ENCODE assay signal across 8 mouse cellular contexts in the genomic region with DNA sequence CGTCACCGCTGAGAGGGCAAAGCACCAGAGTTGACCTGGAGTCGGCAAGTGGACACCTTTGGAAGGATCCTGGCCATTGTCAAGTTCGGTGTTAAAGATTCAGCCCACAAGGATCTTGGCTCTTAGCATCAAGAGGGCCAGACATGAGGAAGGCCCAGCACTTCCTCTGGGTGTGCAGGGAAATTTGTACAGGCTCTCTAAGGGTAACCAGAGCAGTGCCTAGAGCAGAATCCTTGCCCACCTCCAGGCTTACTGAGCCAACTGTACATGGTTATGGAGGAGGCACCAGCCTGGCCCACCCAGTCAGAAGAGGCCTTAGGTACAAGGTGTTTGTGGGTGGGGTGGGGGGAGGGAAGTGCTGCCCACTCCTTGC. TPM values are rescaled to one million over a fixed set of nuclear protein-coding genes. Genes with fewer than 3 reads are reported as not detected.
DNase-seq lines count a peak whose midpoint lies in the region; ATAC-seq and TF ChIP-seq lines count a peak whose summit lies in the region.

No protein-coding gene starts in this region.

- peaks cover 77% of the 10 kb centered on the region for H3K27me3 ChIP-seq in heart, embryonic 11.5 days (ENCODE audit: control insufficient read depth, insufficient read depth, low read length)
- no peaks in the 10 kb centered on the region; the same call in 1 of the 2 replicates for H3K27me3 ChIP-seq in testis, adult 2 months (ENCODE audit: control insufficient read depth, insufficient read depth, low read length)
- H3K27me3 ChIP-seq in limb, embryonic 12.5 days: peaks cover 90% of the 10 kb centered on the region
- peaks cover 47% of the 10 kb centered on the region for H3K27me3 ChIP-seq in stomach, embryonic 16.5 days (ENCODE audit: control insufficient read depth, insufficient read depth, low read length)

- H3K4me1 ChIP-seq in heart, embryonic 11.5 days (ENCODE audit: control insufficient read depth, insufficient read depth, low read length): peaks cover 8% of the 10 kb centered on the region
- peaks cover 11% of the 10 kb centered on the region for H3K4me1 ChIP-seq in testis, adult 2 months (ENCODE audit: control insufficient read depth, insufficient read depth, low read length)
- peaks cover 10% of the 10 kb centered on the region for H3K4me1 ChIP-seq in limb, embryonic 12.5 days (replicated peaks)
- no peaks in the 10 kb centered on the region; the same call in 1 of the 2 replicates for H3K4me1 ChIP-seq in stomach, embryonic 16.5 days (ENCODE audit: control insufficient read depth, insufficient read depth, low read length)

- H3K36me3 ChIP-seq in heart, embryonic 11.5 days (ENCODE audit: control insufficient read depth, insufficient read depth, low read length): no peaks in the 10 kb centered on the region
- no peaks in the 10 kb centered on the region for H3K36me3 ChIP-seq in testis, adult 2 months (ENCODE audit: control insufficient read depth, insufficient read depth, low read length)
- H3K36me3 ChIP-seq in limb, embryonic 12.5 days: no peaks in the 10 kb centered on the region
- H3K36me3 ChIP-seq in stomach, embryonic 16.5 days (ENCODE audit: control insufficient read depth, insufficient read depth, low read length): no peaks in the 10 kb centered on the region

- no peaks in the 10 kb centered on the region for H3K9me3 ChIP-seq in heart, embryonic 11.5 days (replicated peaks; ENCODE audit: control insufficient read depth, low read length)
- no peaks in the 10 kb centered on the region for H3K9me3 ChIP-seq in limb, embryonic 12.5 days
- H3K9me3 ChIP-seq in stomach, embryonic 16.5 days (replicated peaks; ENCODE audit: control insufficient read depth, low read length): no peaks in the 10 kb centered on the region

- no peak for TF ChIP-seq CTCF in testis, adult 2 months (IDR thresholded peaks at IDR 0.05; ENCODE audit: control insufficient read depth, insufficient read depth, insufficient replicate concordance, low read depth, low read length)

- peak overlapping the region; percentile 64; the same call in 1 of the 2 replicates for H3K4me2 ChIP-seq in heart, embryonic 11.5 days
- H3K4me2 ChIP-seq in limb, embryonic 12.5 days: peak overlapping the region; percentile 86
- peak overlapping the region; percentile 64; the same call in 1 of the 2 replicates for H3K4me2 ChIP-seq in stomach, embryonic 16.5 days (ENCODE audit: low read depth, low read length)

- 8% methylated on average over 4 of the region's 4 CpGs for WGBS in heart, embryonic 11.5 days (ENCODE audit: insufficient replicate concordance)
- WGBS in limb, embryonic 12.5 days: 18% methylated on average over 4 of the region's 4 CpGs
- WGBS in stomach, embryonic 16.5 days: 10% methylated on average over 4 of the region's 4 CpGs

- no peak for DNase-seq in heart, adult 11 months
- no peak for DNase-seq in testis, postnatal 10 days (ENCODE audit: low spot score)
- DNase-seq in cerebellum, postnatal 10 days: no peak
- DNase-seq in urinary bladder, postnatal 10 days (ENCODE audit: low spot score): no peak

- peak overlapping the region; percentile 42 for H3K4me3 ChIP-seq in heart, embryonic 11.5 days (ENCODE audit: low read depth, low read length)
- peak overlapping the region; percentile 50 for H3K4me3 ChIP-seq in testis, adult 2 months (ENCODE audit: control insufficient read depth, low read depth, low read length)
- peak overlapping the region; percentile 55 for H3K4me3 ChIP-seq in limb, embryonic 12.5 days (replicated peaks)
- peak overlapping the region; percentile 46; the same call in 1 of the 2 replicates for H3K4me3 ChIP-seq in stomach, embryonic 16.5 days (replicated peaks; ENCODE audit: low read length)

- H3K27ac ChIP-seq in heart, embryonic 11.5 days (ENCODE audit: low read depth, low read length): no peak overlapping the region
- no peak overlapping the region for H3K27ac ChIP-seq in testis, adult 2 months (ENCODE audit: control insufficient read depth, insufficient read depth, low read depth, low read length)
- H3K27ac ChIP-seq in limb, embryonic 12.5 days: no peak overlapping the region
- H3K27ac ChIP-seq in stomach, embryonic 16.5 days (ENCODE audit: low read length): no peak overlapping the region

- ATAC-seq in heart, embryonic 11.5 days (replicated peaks; ENCODE audit: insufficient number of reproducible peaks, low FRiP score, low TSS enrichment): no peak
- ATAC-seq in limb, embryonic 12.5 days (ENCODE audit: insufficient number of reproducible peaks, insufficient read depth, low FRiP score, low TSS enrichment, low read depth): no peak
- ATAC-seq in stomach, embryonic 16.5 days (ENCODE audit: insufficient read depth, low FRiP score): no peak

- no peak for TF ChIP-seq POLR2A in testis, adult 2 months (IDR thresholded peaks at IDR 0.05; ENCODE audit: control insufficient read depth, low read depth, low read length)

- H3K9ac ChIP-seq in heart, embryonic 11.5 days (ENCODE audit: low read depth, low read length): no peak overlapping the region
- no peak overlapping the region for H3K9ac ChIP-seq in limb, embryonic 12.5 days (replicated peaks)
- H3K9ac ChIP-seq in stomach, embryonic 16.5 days (ENCODE audit: low read length): no peak overlapping the region

RNA-seq across cellular contexts. Expression of a gene that starts 0.3 kb away (rescaled TPM):
- polyA plus RNA-seq in heart, embryonic 11.5 days (2014; fragmentation: Nextera tagmentation; extraction: Ambion mirVana): 0.17 and 0.30 TPM in 2 replicates
- polyA plus RNA-seq in testis, adult 2 months (2012; rRNA removed): 9.2 and 9.8 TPM in 2 replicates
- 0.26 and 0.46 TPM in 2 replicates for polyA plus RNA-seq in limb, embryonic 12.5 days (2016; fragmentation: Nextera tagmentation; extraction: Ambion mirVana)
- polyA plus RNA-seq in stomach, embryonic 16.5 days (2015; fragmentation: Nextera tagmentation; extraction: Ambion mirVana): 1.1 TPM in 2 replicates

RNA-seq across cellular contexts. Expression of a gene that starts 21.4 kb away (rescaled TPM):
- 4.6 and 5.7 TPM in 2 replicates for polyA plus RNA-seq in heart, embryonic 11.5 days (2014; fragmentation: Nextera tagmentation; extraction: Ambion mirVana)
- 0.07 TPM in 2 replicates for polyA plus RNA-seq in testis, adult 2 months (2012; rRNA removed)
- 0.10 TPM in 1 of 2 replicates, not detected in the other for polyA plus RNA-seq in limb, embryonic 12.5 days (2016; fragmentation: Nextera tagmentation; extraction: Ambion mirVana)
- 0.10 and 0.17 TPM in 2 replicates for polyA plus RNA-seq in stomach, embryonic 16.5 days (2015; fragmentation: Nextera tagmentation; extraction: Ambion mirVana)

RNA-seq across cellular contexts. Expression of a gene that starts 51.6 kb away (rescaled TPM):
- polyA plus RNA-seq in heart, embryonic 11.5 days (2014; fragmentation: Nextera tagmentation; extraction: Ambion mirVana): 187 and 214 TPM in 2 replicates
- 8.2 and 9.5 TPM in 2 replicates for polyA plus RNA-seq in testis, adult 2 months (2012; rRNA removed)
- polyA plus RNA-seq in limb, embryonic 12.5 days (2016; fragmentation: Nextera tagmentation; extraction: Ambion mirVana): 424 and 433 TPM in 2 replicates
- 220 and 249 TPM in 2 replicates for polyA plus RNA-seq in stomach, embryonic 16.5 days (2015; fragmentation: Nextera tagmentation; extraction: Ambion mirVana)

Comparison
In these comparisons a context has a peak if more than half of its experiments do, and no peak if none do; other contexts are left out.
1. RNA of a gene that starts 51.6 kb away (polyA plus RNA-seq): 424 to 433 TPM in limb, embryonic 12.5 days, 220 to 249 TPM in stomach, embryonic 16.5 days and 187 to 214 TPM in heart, embryonic 11.5 days; 8.2 to 9.5 TPM in testis, adult 2 months; every median in the first group is over 10 times any median in the second.
2. Peak in every context shown above with its lines, with median percentiles within 50 percentile points of each other: H3K4me2 ChIP-seq and H3K4me3 ChIP-seq.